In the genomic region with DNA sequence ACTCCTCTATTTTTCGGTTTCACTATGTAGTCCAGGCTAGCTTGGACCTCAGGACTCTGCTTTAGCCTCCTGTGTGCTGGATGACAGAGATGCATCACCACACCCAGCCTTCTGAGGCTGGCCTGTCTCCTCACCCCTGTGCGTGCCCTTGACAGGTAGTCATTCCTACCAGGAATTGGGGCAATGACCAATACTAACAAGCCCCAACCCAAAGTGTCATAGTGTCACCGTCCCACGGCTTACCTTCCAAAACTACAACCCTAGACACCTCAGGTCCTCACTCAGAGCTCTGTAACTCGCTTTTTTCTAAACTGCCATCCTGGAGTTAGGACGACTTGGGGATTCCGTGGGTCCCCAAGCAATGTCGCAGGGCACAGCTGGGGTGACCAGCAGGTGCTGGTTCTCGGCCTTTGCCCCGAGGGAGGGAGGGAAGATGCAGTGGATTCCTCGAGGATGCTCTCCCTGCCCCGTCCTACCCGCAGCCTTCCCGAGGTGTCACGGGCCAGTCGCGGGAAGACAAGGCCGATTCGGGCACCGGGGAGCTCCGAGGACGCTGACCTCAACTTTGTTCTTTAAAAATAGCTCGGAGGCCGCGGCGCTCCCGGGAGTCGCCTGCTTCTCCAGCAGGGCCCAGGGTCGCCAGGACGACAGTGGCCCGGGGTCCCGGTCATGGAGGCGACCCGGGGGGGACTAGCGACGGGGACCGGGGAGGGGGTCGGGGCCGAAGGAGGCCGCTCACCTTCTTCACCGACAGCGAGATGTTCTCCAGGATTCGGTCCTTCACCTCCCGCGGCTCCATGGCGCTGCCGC, we compare ENCODE assay signal across 8 mouse cellular contexts. TPM values are rescaled to one million over a fixed set of nuclear protein-coding genes. Genes with fewer than 3 reads are reported as not detected.
A peak's percentile ranks its signal among the peaks of the same experiment; 100 is the strongest.
DNase-seq lines count a peak whose midpoint lies in the region; ATAC-seq and TF ChIP-seq lines count a peak whose summit lies in the region.

No protein-coding gene starts in this region.

- TF ChIP-seq POLR2A in bone marrow macrophage, adult 2 months (IDR thresholded peaks at IDR 0.05; ENCODE audit: borderline replicate concordance, low read depth, low read length) = no peak

- H3K27me3 ChIP-seq in forebrain, embryonic 14.5 days (replicated peaks; ENCODE audit: control insufficient read depth, insufficient read depth, low read length) = no peaks in the 10 kb centered on the region
- no peaks in the 10 kb centered on the region for H3K27me3 ChIP-seq in hindbrain, embryonic 15.5 days
- H3K27me3 ChIP-seq in liver, embryonic 11.5 days (replicated peaks; ENCODE audit: control insufficient read depth, insufficient read depth, low read length) = no peaks in the 10 kb centered on the region

- WGBS in forebrain, embryonic 14.5 days = 3% methylated on average over 46 of the region's 47 CpGs
- WGBS in hindbrain, embryonic 15.5 days = 5% methylated on average over 41 of the region's 47 CpGs
- WGBS in liver, embryonic 11.5 days = 5% methylated on average over 47 of the region's 47 CpGs

- peak; percentile 38 for ATAC-seq in forebrain, embryonic 14.5 days
- ATAC-seq in hindbrain, embryonic 15.5 days (ENCODE audit: low FRiP score, low read depth) = 0 out of 2 replicates have a peak, but pooled peaks have one; percentile 23
- peak; percentile 33 for ATAC-seq in liver, embryonic 11.5 days (replicated peaks; ENCODE audit: low FRiP score)
- ATAC-seq in frontal cortex, adult (ENCODE audit: low TSS enrichment) = no peak

- H3K9me3 ChIP-seq in forebrain, embryonic 14.5 days (replicated peaks; ENCODE audit: control insufficient read depth, low read length) = no peaks in the 10 kb centered on the region
- H3K9me3 ChIP-seq in hindbrain, embryonic 15.5 days = no peaks in the 10 kb centered on the region
- no peaks in the 10 kb centered on the region for H3K9me3 ChIP-seq in liver, embryonic 11.5 days (ENCODE audit: control insufficient read depth, low read length)

- H3K36me3 ChIP-seq in forebrain, embryonic 14.5 days (ENCODE audit: control insufficient read depth, insufficient read depth, low read length) = peaks cover 22% of the 10 kb centered on the region
- peaks cover 3% of the 10 kb centered on the region; the same call in 1 of the 2 replicates for H3K36me3 ChIP-seq in hindbrain, embryonic 15.5 days
- 0 out of 2 replicates have a peak, but pooled peaks cover 2% of the 10 kb centered on the region for H3K36me3 ChIP-seq in liver, embryonic 11.5 days (ENCODE audit: control insufficient read depth, insufficient read depth, low read length)

- H3K9ac ChIP-seq in forebrain, embryonic 14.5 days (ENCODE audit: low read length) = peak overlapping the region; percentile 91
- H3K9ac ChIP-seq in hindbrain, embryonic 15.5 days = peak overlapping the region; percentile 97
- peak overlapping the region; percentile 89 for H3K9ac ChIP-seq in liver, embryonic 11.5 days (ENCODE audit: low read depth, low read length)

- peak overlapping the region; percentile 89 for H3K27ac ChIP-seq in left cerebral cortex, adult 2 months
- H3K27ac ChIP-seq in bone marrow macrophage, adult 2 months (ENCODE audit: insufficient read depth, low read depth, low read length) = peak overlapping the region; percentile 69
- H3K27ac ChIP-seq in forebrain, embryonic 14.5 days (ENCODE audit: low read depth, low read length) = peak overlapping the region; percentile 66
- H3K27ac ChIP-seq in hindbrain, embryonic 15.5 days (replicated peaks) = peak overlapping the region; percentile 83
- H3K27ac ChIP-seq in liver, embryonic 11.5 days (ENCODE audit: low read depth, low read length) = peak overlapping the region; percentile 48

- H3K4me3 ChIP-seq in left cerebral cortex, adult 2 months = peak overlapping the region; percentile 76
- H3K4me3 ChIP-seq in bone marrow macrophage, adult 2 months (ENCODE audit: insufficient read depth, low read length) = peak overlapping the region; percentile 89
- H3K4me3 ChIP-seq in forebrain, embryonic 14.5 days (ENCODE audit: low read depth, low read length) = peak overlapping the region; percentile 80
- H3K4me3 ChIP-seq in hindbrain, embryonic 15.5 days = peak overlapping the region; percentile 85
- peak overlapping the region; percentile 92 for H3K4me3 ChIP-seq in liver, embryonic 11.5 days (ENCODE audit: low read depth, low read length)

- DNase-seq in left cerebral cortex, adult 2 months (ENCODE audit: extremely low spot score in 1 of 2, low spot score in 2 of 2) = no peak
- no peak for DNase-seq in left cerebral cortex, postnatal 25 days (ENCODE audit: low spot score in 2 of 2)
- DNase-seq in forebrain, embryonic 14.5 days (ENCODE audit: low spot score) = peak; percentile 31
- peak; percentile 59 for DNase-seq in liver, embryonic 11.5 days (ENCODE audit: low spot score)
- DNase-seq in neural tube, embryonic 10.5 days (ENCODE audit: extremely low spot score, low spot score) = peak; percentile 63

- intact Hi-C loops in left cerebral cortex, adult 2 months (cut with DNase I) = no loop called here
- intact Hi-C loops in left cerebral cortex, postnatal 25 days (cut with DNase I) = no loop called here

- peaks cover 44% of the 10 kb centered on the region for H3K4me1 ChIP-seq in bone marrow macrophage, adult 2 months (ENCODE audit: control insufficient read depth, insufficient read depth, low read length)
- H3K4me1 ChIP-seq in forebrain, embryonic 14.5 days (ENCODE audit: control insufficient read depth, insufficient read depth, low read length) = peaks cover 8% of the 10 kb centered on the region; the same call in 1 of the 2 replicates
- H3K4me1 ChIP-seq in hindbrain, embryonic 15.5 days (replicated peaks) = peaks cover 28% of the 10 kb centered on the region
- peaks cover 13% of the 10 kb centered on the region for H3K4me1 ChIP-seq in liver, embryonic 11.5 days (replicated peaks; ENCODE audit: control insufficient read depth, insufficient read depth, low read length)

- no peak for TF ChIP-seq CTCF in left cerebral cortex, adult 2 months (IDR thresholded peaks at IDR 0.05)
- no peak for TF ChIP-seq CTCF in bone marrow macrophage, adult 2 months (IDR thresholded peaks at IDR 0.05; ENCODE audit: low read depth, low read length)

- H3K4me2 ChIP-seq in forebrain, embryonic 14.5 days (ENCODE audit: low read length) = peak overlapping the region; percentile 70
- H3K4me2 ChIP-seq in hindbrain, embryonic 15.5 days = peak overlapping the region; percentile 85
- peak overlapping the region; percentile 96 for H3K4me2 ChIP-seq in liver, embryonic 11.5 days

RNA-seq across cellular contexts. Expression of a gene that starts 1.4 kb away (rescaled TPM):
- 10 to 100 TPM; 90.1 to 94.2 TPM for total RNA-seq in left cerebral cortex, adult 2 months (2021)
- total RNA-seq in left cerebral cortex, postnatal 25 days (2021) = 10 to 100 TPM; 74.6 to 75.2 TPM
- polyA plus RNA-seq in bone marrow macrophage, adult 2 months (2012; ENCODE audit: insufficient read depth, insufficient read length, missing spikeins) = 56.0 and 62.1 TPM in 2 replicates
- polyA plus RNA-seq in forebrain, embryonic 14.5 days (2014; fragmentation: Nextera tagmentation; extraction: Ambion mirVana) = 3.6 and 3.9 TPM in 2 replicates
- polyA plus RNA-seq in hindbrain, embryonic 15.5 days (2015; fragmentation: Nextera tagmentation; extraction: Ambion mirVana) = 8.2 and 9.9 TPM in 2 replicates
- 2.1 and 3.4 TPM in 2 replicates for polyA plus RNA-seq in liver, embryonic 11.5 days (2014; fragmentation: Nextera tagmentation; extraction: Ambion mirVana)

RNA-seq across cellular contexts. Expression of a gene that starts 22.1 kb away (rescaled TPM):
- 1 to 10 TPM; 1.1 to 1.2 TPM for total RNA-seq in left cerebral cortex, adult 2 months (2021)
- total RNA-seq in left cerebral cortex, postnatal 25 days (2021) = 1 to 10 TPM in 1 of 2 experiments, under 1 TPM in 1; 0.30 to 2.4 TPM
- polyA plus RNA-seq in bone marrow macrophage, adult 2 months (2012; ENCODE audit: insufficient read depth, insufficient read length, missing spikeins) = 5.6 TPM in 1 of 2 replicates, not detected in the other
- 2.5 TPM in 1 of 2 replicates, not detected in the other for polyA plus RNA-seq in forebrain, embryonic 14.5 days (2014; fragmentation: Nextera tagmentation; extraction: Ambion mirVana)
- polyA plus RNA-seq in hindbrain, embryonic 15.5 days (2015; fragmentation: Nextera tagmentation; extraction: Ambion mirVana) = 0.51 TPM in 1 of 2 replicates, not detected in the other
- 2.7 TPM in 1 of 2 replicates, not detected in the other for polyA plus RNA-seq in liver, embryonic 11.5 days (2014; fragmentation: Nextera tagmentation; extraction: Ambion mirVana)

RNA-seq across cellular contexts. Expression of a gene that starts 39.7 kb away (rescaled TPM):
- 1 to 10 TPM; 3.2 TPM for total RNA-seq in left cerebral cortex, adult 2 months (2021)
- 1 to 10 TPM; 3.0 to 3.2 TPM for total RNA-seq in left cerebral cortex, postnatal 25 days (2021)
- polyA plus RNA-seq in bone marrow macrophage, adult 2 months (2012; ENCODE audit: insufficient read depth, insufficient read length, missing spikeins) = 0.48 and 0.49 TPM in 2 replicates
- 0.07 TPM in 1 of 2 replicates, not detected in the other for polyA plus RNA-seq in forebrain, embryonic 14.5 days (2014; fragmentation: Nextera tagmentation; extraction: Ambion mirVana)
- polyA plus RNA-seq in hindbrain, embryonic 15.5 days (2015; fragmentation: Nextera tagmentation; extraction: Ambion mirVana) = 0.19 and 0.28 TPM in 2 replicates
- polyA plus RNA-seq in liver, embryonic 11.5 days (2014; fragmentation: Nextera tagmentation; extraction: Ambion mirVana) = not detected in 2 replicates

RNA-seq across cellular contexts. Expression of a gene that starts 44.9 kb away (rescaled TPM):
- 1 to 10 TPM in 1 of 2 experiments, under 1 TPM in 1; 0.30 to 1.1 TPM for total RNA-seq in left cerebral cortex, adult 2 months (2021)
- under 1 TPM; 0.85 TPM for total RNA-seq in left cerebral cortex, postnatal 25 days (2021)
- 2.4 and 3.3 TPM in 2 replicates for polyA plus RNA-seq in bone marrow macrophage, adult 2 months (2012; ENCODE audit: insufficient read depth, insufficient read length, missing spikeins)
- 0.12 TPM in 1 of 2 replicates, not detected in the other for polyA plus RNA-seq in forebrain, embryonic 14.5 days (2014; fragmentation: Nextera tagmentation; extraction: Ambion mirVana)
- polyA plus RNA-seq in hindbrain, embryonic 15.5 days (2015; fragmentation: Nextera tagmentation; extraction: Ambion mirVana) = 0.36 and 0.58 TPM in 2 replicates
- polyA plus RNA-seq in liver, embryonic 11.5 days (2014; fragmentation: Nextera tagmentation; extraction: Ambion mirVana) = 3.3 and 3.7 TPM in 2 replicates

RNA-seq across cellular contexts. Expression of a gene that starts 57.4 kb away (rescaled TPM):
- 1 to 10 TPM in 1 of 2 experiments, under 1 TPM in 1; 0.75 to 1.1 TPM for total RNA-seq in left cerebral cortex, adult 2 months (2021)
- total RNA-seq in left cerebral cortex, postnatal 25 days (2021) = 1 to 10 TPM in 1 of 2 experiments, under 1 TPM in 1; 0.96 to 1.6 TPM
- 60.2 and 65.0 TPM in 2 replicates for polyA plus RNA-seq in bone marrow macrophage, adult 2 months (2012; ENCODE audit: insufficient read depth, insufficient read length, missing spikeins)
- 15.1 and 19.7 TPM in 2 replicates for polyA plus RNA-seq in forebrain, embryonic 14.5 days (2014; fragmentation: Nextera tagmentation; extraction: Ambion mirVana)
- polyA plus RNA-seq in hindbrain, embryonic 15.5 days (2015; fragmentation: Nextera tagmentation; extraction: Ambion mirVana) = 37.7 and 49.9 TPM in 2 replicates
- polyA plus RNA-seq in liver, embryonic 11.5 days (2014; fragmentation: Nextera tagmentation; extraction: Ambion mirVana) = 15.4 and 17.0 TPM in 2 replicates

Comparison
In these comparisons a context has a peak if more than half of its experiments do, and no peak if none do; other contexts are left out.
1. DNase-seq: peak in forebrain, embryonic 14.5 days (single experiment), liver, embryonic 11.5 days (single experiment) and neural tube, embryonic 10.5 days (single experiment); none in left cerebral cortex, adult 2 months (0 of 2) and left cerebral cortex, postnatal 25 days (0 of 2).
2. Peak in every context shown above with its lines, with median percentiles within 50 percentile points of each other: H3K27ac ChIP-seq, H3K4me3 ChIP-seq, H3K4me2 ChIP-seq and H3K9ac ChIP-seq.